Mouse (Mus musculus) urinary bladder, adult 18-20 months (tissue): ENCODE data around the gene Gbp8.
"Not testable (repeated sequence)": the region's sequence is repeated elsewhere in the genome, so short reads cannot be mapped to it uniquely, and the experiment has no call there.

Source experiments
- DNase-seq, 2 experiments: peaks; one replicate each; pipeline ENCODE4 v3.0.0; 2022; ENCODE audit warnings: low spot score in 2 of 2, mixed read lengths in 2 of 2

Gene Gbp8

GRCm38 (mm10) chr5:105139409-105140088, at the start of gene Gbp8, which contains the start of the genes Gbp9 and Gbp4:
Gene Gbp8 (minus strand): TSS chr5:105139540.
Gene Gbp9 (minus strand): TSS chr5:105139539.
Gene Gbp4 (minus strand): TSS chr5:105139586.
- not testable (repeated sequence) for DNase-seq

- DNase-seq, result no peak
Observed at GRCm38 (mm10) chr5:105181446-105181845, 42.1 kb upstream of the Gbp8 start.

GRCm38 (mm10) chr5:105156582-105156981, 17.2 kb upstream of the Gbp8 start:
- DNase-seq, result no peak

- DNase-seq, result no peak
Observed at GRCm38 (mm10) chr5:105154049-105154448, 14.7 kb upstream of the Gbp8 start.

GRCm38 (mm10) chr5:105148062-105148461, 8.7 kb upstream of the Gbp8 start:
- DNase-seq, result not testable (repeated sequence)

GRCm38 (mm10) chr5:105146447-105146846, 7.1 kb upstream of the Gbp8 start:
- no peak for DNase-seq

GRCm38 (mm10) chr5:105145731-105146130, 6.4 kb upstream of the Gbp8 start:
- not testable (repeated sequence) for DNase-seq

GRCm38 (mm10) chr5:105140089-105140810, 910 bp upstream of the Gbp8 start:
- not testable (repeated sequence) for DNase-seq

- no peak for DNase-seq
Observed at GRCm38 (mm10) chr5:105138906-105139305, 434 bp downstream of the Gbp8 start.

GRCm38 (mm10) chr5:105136706-105137304, 2.5 kb downstream of the Gbp8 start:
- not testable (repeated sequence) for DNase-seq

- DNase-seq, result not testable (repeated sequence)
Observed at GRCm38 (mm10) chr5:105121731-105122130, 17.6 kb downstream of the Gbp8 start.

- DNase-seq, result no peak
Observed at GRCm38 (mm10) chr5:105115740-105116139, 23.6 kb downstream of the Gbp8 start.

- no peak for DNase-seq
Observed at GRCm38 (mm10) chr5:105114696-105115095, 24.6 kb downstream of the Gbp8 start.

GRCm38 (mm10) chr5:105113656-105114055, 25.7 kb downstream of the Gbp8 start:
- no peak for DNase-seq

GRCm38 (mm10) chr5:105110271-105110852, 29.0 kb downstream of the Gbp8 start:
- DNase-seq, result peak; percentile 5 to 22

GRCm38 (mm10) chr5:105109775-105110174, 29.6 kb downstream of the Gbp8 start:
- DNase-seq, result not testable (repeated sequence)

GRCm38 (mm10) chr5:105105689-105106088, 33.7 kb downstream of the Gbp8 start:
- not testable (repeated sequence) for DNase-seq

- DNase-seq, result no peak
Observed at GRCm38 (mm10) chr5:105081900-105082299, 57.4 kb downstream of the Gbp8 start.

- not testable (repeated sequence) for DNase-seq
Observed at GRCm38 (mm10) chr5:105068356-105068755, 71.0 kb downstream of the Gbp8 start.

GRCm38 (mm10) chr5:105064443-105064842, 74.9 kb downstream of the Gbp8 start:
- not testable (repeated sequence) for DNase-seq

GRCm38 (mm10) chr5:105063321-105063720, 76.0 kb downstream of the Gbp8 start:
- no peak for DNase-seq

GRCm38 (mm10) chr5:105062403-105062802, 76.9 kb downstream of the Gbp8 start:
- DNase-seq, result not testable (repeated sequence)
